Mouse (Mus musculus) inflammation-experienced regulatory T-cells, adult 16 weeks (primary cell): Measurements from ENCODE around the gene Vps13d. TPM values are rescaled to one million over a fixed set of nuclear protein-coding genes. Genes with fewer than 3 reads are reported as not detected.

Experiments
- polyA plus RNA-seq: library from polyadenylated mRNA; unstranded; fragments of 100-300 nt; shearing (Covaris generic); gene quantifications from one replicate; pipeline ENCODE4 v1.2.1, GENCODE M21; 2017

Gene Vps13d
- polyA plus RNA-seq = 5.8 TPM

GRCm38 (mm10) chr4:145194559-145195162, at the start of gene Vps13d:
Gene Vps13d (minus strand): TSS chr4:145195005.

Other genes starting within 250 kb of the Vps13d start
- 470 TPM for gene Tnfrsf1b, start 51.9 kb upstream of the Vps13d start, polyA plus RNA-seq
- 18.5 TPM for gene Tnfrsf8, start 120.2 kb upstream of the Vps13d start, polyA plus RNA-seq